Mouse (Mus musculus) hindbrain, embryonic 11.5 days (tissue): ENCODE measurements at regions not wholly inside any gene's neighbourhood (a gene's known extent, or its start where the extent isn't known, plus 50 kb on each side); places are given as distances from the start of the nearest gene placed in this dataset.
"Not testable (repeated sequence)": the region's sequence is repeated elsewhere in the genome, so short reads cannot be mapped to it uniquely, and the experiment has no call there.

ENCODE experiments used
- ATAC-seq: fragments of 200-750 bp; cut with Nextera tagmentation; 2 replicates; pipeline ENCODE4 v1.8.0; 2017; ENCODE audit warnings: mild to moderate bottlenecking, moderate TSS enrichment, moderate library complexity; ENCODE audit not compliant: low FRiP score
- DNase-seq: peaks from one replicate; pipeline ENCODE4 v3.0.0-alpha.2; 2015; ENCODE audit warnings: low spot score
- H3K27ac ChIP-seq: fragments of 300-500 bp; sonication (generic); 2 replicates; pipeline ENCODE4 v1.5.1; 2014; ENCODE audit warnings: mild to moderate bottlenecking, low read depth, low read length
- H3K27me3 ChIP-seq: fragments of 300-500 bp; sonication (generic); 2 replicates; pipeline ENCODE4 v1.6.1; 2014; ENCODE audit warnings: mild to moderate bottlenecking, low read length, moderate library complexity, mixed read lengths; ENCODE audit not compliant: control insufficient read depth, insufficient read depth
- H3K36me3 ChIP-seq: fragments of 300-500 bp; sonication (generic); 2 replicates; pipeline ENCODE4 v1.6.1; 2014; ENCODE audit warnings: mild to moderate bottlenecking, low read length, moderate library complexity, mixed read lengths; ENCODE audit not compliant: control insufficient read depth, insufficient read depth
- H3K4me1 ChIP-seq: fragments of 300-500 bp; sonication (generic); replicated peaks from 2 replicates; pipeline ENCODE4 v1.6.1; 2014; ENCODE audit warnings: low read length, mixed read lengths; ENCODE audit not compliant: control insufficient read depth, insufficient read depth
- H3K4me2 ChIP-seq: fragments of 300-500 bp; sonication (generic); replicated peaks from 2 replicates; pipeline ENCODE4 v1.6.1; 2014; ENCODE audit warnings: mild to moderate bottlenecking, low read depth, low read length
- H3K4me3 ChIP-seq: fragments of 300-500 bp; sonication (generic); 2 replicates; pipeline ENCODE4 v1.5.1; 2014; ENCODE audit warnings: low read depth, low read length
- H3K9ac ChIP-seq: fragments of 300-500 bp; sonication (generic); 2 replicates; pipeline ENCODE4 v1.6.1; 2014; ENCODE audit warnings: low read depth, low read length
- H3K9me3 ChIP-seq: fragments of 300-500 bp; sonication (generic); 2 replicates; pipeline ENCODE4 v1.6.1; 2016; ENCODE audit warnings: low read length; ENCODE audit not compliant: control insufficient read depth
- WGBS: fragments of 180-500 bp; shearing (Covaris S2); extraction: QIAGEN DNeasy Blood & Tissue Kit; methylation state at CpG from one replicate; pipeline ENCODE4 v1.1.7; 2014; 5-methylcytosine and 5-hydroxymethylcytosine counted together

DNA sequence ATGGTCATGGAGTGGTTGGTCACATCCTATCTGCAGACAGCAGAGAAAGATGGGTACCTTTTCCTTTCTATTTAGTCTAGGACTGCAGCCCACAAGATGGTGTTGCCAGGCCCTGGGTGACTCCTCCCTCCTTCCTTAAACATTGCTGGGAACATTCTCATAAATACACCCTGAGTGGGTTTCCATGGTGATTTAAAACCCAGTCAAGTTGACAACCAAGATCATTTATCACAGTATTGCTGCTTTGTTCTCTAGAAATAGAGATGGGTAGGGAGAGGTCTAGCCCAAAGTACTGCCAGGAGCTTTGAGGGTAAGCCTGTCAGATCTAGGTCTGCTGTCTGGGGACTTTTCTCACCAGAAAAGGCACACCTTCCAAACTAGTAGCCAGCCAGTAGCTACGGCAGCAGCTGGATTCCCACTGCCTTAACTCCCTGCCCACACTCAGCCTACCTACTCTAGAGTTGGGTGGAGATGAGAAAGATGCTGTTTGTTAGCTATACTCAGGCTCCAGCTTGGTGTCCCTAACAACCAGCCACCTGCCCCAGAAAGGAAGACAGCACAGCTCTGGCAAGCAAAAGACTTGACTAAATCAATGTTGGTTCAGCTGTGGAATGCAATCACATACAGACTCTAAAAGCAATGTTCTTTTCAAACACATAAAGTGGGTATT lies 470.4 kb upstream of the Ercc4 start:
- H3K9me3 ChIP-seq: no peaks in the 10 kb centered on the region
- H3K9ac ChIP-seq: no peak overlapping the region
- WGBS: 55% methylated on average over 1 of the region's 1 CpGs
- H3K36me3 ChIP-seq: no peaks in the 10 kb centered on the region
- no peak for ATAC-seq
- no peaks in the 10 kb centered on the region for H3K4me1 ChIP-seq
- no peak overlapping the region for H3K27ac ChIP-seq
- no peak overlapping the region for H3K4me3 ChIP-seq
- no peak for DNase-seq
- H3K27me3 ChIP-seq: no peaks in the 10 kb centered on the region
- H3K4me2 ChIP-seq: no peak overlapping the region

DNA sequence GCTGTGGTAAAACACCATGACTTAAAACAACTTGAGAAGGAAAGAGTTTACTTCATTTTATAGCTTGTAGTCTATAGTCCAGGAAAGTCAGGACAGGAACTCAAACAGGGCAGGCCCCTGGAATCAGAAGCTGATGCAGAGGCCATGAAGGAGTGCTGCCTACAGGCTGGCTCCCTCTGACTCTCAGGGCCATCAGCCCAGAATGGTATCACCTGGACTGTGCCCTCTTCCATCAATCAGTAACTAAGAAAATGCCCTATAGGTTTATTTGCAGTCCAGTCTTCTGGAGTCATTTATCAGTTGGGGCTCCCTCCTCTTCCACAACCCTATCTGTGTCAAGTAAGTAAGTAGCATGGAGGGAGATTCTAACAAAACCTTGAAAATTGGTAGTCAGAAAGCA lies 466.4 kb upstream of the Ercc4 start:
- H3K4me3 ChIP-seq: no peak overlapping the region
- DNase-seq: no peak
- no peaks in the 10 kb centered on the region for H3K9me3 ChIP-seq
- no peaks in the 10 kb centered on the region for H3K36me3 ChIP-seq
- ATAC-seq: no peak
- H3K9ac ChIP-seq: no peak overlapping the region
- H3K27ac ChIP-seq: no peak overlapping the region
- no peaks in the 10 kb centered on the region for H3K4me1 ChIP-seq
- H3K27me3 ChIP-seq: no peaks in the 10 kb centered on the region
- H3K4me2 ChIP-seq: no peak overlapping the region

DNA sequence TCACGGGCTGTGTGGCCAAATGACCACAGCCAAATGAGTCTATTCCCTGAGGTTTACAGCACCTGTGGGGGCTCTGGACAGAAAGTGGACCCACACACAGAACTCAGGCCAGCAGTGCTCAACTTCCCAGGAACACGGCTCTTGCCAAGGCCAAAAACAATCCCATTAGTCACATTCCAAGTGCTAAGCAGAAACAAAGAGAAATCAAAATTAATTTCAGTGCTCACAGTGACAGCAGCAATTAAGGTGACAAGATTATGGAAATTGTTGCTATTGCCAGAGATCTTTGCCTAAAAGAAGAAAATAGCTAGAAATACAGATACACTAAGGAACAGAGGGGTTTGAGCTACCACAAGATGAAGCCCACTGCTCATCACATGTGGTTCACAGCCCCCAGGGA lies 464.9 kb upstream of the Ercc4 start:
- 82% methylated on average over 2 of the region's 2 CpGs for WGBS
- no peaks in the 10 kb centered on the region for H3K27me3 ChIP-seq
- H3K4me3 ChIP-seq: no peak overlapping the region
- DNase-seq (no peak), ATAC-seq (no peak)
- no peaks in the 10 kb centered on the region for H3K36me3 ChIP-seq
- no peaks in the 10 kb centered on the region for H3K4me1 ChIP-seq
- H3K9me3 ChIP-seq: no peaks in the 10 kb centered on the region
- no peak overlapping the region for H3K4me2 ChIP-seq
- no peak overlapping the region for H3K9ac ChIP-seq
- H3K27ac ChIP-seq: no peak overlapping the region

DNA sequence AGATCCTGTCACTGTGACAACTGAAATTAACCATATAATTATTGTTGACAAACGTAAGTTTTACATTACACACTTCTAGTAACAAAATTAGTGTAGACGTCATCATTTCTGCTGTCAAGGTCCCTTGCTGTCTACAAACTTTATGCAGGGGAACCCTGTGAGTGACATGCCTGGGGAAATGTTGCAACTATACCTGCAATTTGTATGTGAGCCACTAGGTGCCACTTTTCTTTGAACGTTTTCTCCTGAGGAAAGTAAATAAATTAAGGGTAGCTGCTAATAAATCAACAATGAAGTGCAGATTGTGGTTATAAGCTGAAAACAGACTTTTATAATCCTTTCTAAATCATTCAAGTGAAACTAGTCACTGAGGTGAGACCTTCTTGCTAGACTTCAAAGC lies 457.3 kb upstream of the Ercc4 start:
- 81% methylated on average over 3 of the region's 3 CpGs for WGBS
- no peak overlapping the region for H3K4me3 ChIP-seq
- DNase-seq (no peak), ATAC-seq (no peak)
- H3K27me3 ChIP-seq: no peaks in the 10 kb centered on the region
- H3K9ac ChIP-seq: no peak overlapping the region
- no peaks in the 10 kb centered on the region for H3K4me1 ChIP-seq
- no peak overlapping the region for H3K27ac ChIP-seq
- no peaks in the 10 kb centered on the region for H3K9me3 ChIP-seq
- no peaks in the 10 kb centered on the region for H3K36me3 ChIP-seq
- H3K4me2 ChIP-seq: no peak overlapping the region

DNA sequence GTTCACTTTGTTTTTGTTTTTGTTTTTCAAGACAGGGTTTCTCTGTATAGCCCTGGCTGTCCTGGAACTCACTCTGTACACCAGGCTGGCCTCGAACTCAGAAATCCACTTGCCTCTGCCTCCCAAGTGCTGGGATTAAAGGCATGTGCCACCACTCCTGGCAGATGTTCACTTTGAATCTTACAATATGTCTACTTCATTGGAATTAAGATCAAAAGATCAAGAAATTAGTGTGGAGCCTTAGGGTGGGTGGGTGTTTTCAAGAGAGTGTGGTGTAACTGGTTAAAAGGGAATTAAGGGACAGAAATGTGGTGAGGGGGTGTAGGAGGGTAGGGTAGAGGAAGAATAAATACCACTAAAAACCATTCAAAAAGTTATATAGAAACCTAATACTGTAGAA lies 435.8 kb upstream of the Ercc4 start:
- not testable (repeated sequence) for H3K9me3 ChIP-seq, ATAC-seq, DNase-seq, H3K4me3 ChIP-seq, H3K9ac ChIP-seq, H3K27ac ChIP-seq, H3K4me2 ChIP-seq, H3K4me1 ChIP-seq, H3K27me3 ChIP-seq, H3K36me3 ChIP-seq
- WGBS: 82% methylated on average over 1 of the region's 1 CpGs

DNA sequence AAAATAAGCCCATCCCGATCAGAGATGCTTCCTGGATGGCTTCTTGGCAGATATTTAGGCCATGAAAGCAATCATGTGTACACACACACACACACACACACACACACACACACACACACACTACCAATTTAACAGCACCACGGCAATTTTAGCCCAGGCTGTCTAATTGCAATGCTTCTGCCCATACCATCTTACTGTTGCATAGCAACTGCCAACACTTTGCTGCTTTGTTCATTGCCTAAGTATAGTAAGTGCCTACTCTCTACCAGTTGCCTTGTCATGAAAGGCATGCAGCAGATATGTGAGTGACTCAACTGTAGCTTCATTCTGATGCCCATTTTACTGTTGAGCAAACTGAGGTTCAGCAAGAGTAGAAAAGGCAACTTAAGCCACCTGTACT lies 428.0 kb upstream of the Ercc4 start:
- H3K36me3 ChIP-seq: no peaks in the 10 kb centered on the region
- H3K4me1 ChIP-seq: no peaks in the 10 kb centered on the region
- 82% methylated on average over 2 of the region's 2 CpGs for WGBS
- no peaks in the 10 kb centered on the region for H3K9me3 ChIP-seq
- no peak; the same call in 1 of the 2 replicates for ATAC-seq
- no peak overlapping the region for H3K4me2 ChIP-seq
- H3K4me3 ChIP-seq: no peak overlapping the region
- H3K27me3 ChIP-seq: no peaks in the 10 kb centered on the region
- no peak overlapping the region for H3K9ac ChIP-seq
- DNase-seq: no peak
- no peak overlapping the region for H3K27ac ChIP-seq

DNA sequence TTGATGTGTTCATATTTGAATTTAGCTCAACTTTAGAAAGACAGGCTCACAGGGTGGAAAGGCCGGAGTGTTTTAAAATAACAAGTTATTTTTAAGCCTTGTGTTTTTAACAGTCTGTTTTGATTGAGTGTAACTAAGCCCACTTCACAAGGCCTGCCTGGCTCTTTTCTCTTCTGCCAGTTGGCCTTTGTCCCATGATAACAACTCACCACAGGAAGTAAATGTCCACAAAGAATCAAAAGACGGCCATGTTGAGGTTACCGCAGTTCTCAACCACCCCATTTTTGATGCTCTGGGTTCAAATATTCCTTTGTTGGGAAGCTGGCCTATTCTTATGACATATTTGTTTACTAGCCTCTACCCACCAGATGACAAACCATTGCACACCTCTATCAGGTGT lies 423.7 kb upstream of the Ercc4 start:
- no peak for DNase-seq
- WGBS: 79% methylated on average over 3 of the region's 3 CpGs

DNA sequence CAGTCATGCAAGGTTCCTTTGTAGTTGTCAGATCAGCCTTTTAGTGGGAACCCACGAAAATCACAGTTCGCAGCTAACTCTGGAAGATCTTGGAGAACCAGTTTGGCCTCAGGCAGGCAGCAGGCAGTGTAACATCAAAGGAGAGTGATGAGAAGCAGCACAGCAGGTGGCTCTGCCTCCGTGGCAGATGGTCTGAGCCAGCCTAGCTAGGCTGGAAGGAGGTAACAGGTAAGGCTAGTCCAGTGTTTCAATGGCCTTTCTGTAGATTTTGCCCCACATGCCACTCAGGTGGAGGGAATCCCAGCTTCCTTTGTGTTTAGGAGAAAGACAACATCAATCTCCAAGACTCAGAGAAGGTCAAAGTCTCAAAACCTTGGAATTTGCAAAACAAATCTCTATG lies 417.7 kb upstream of the Ercc4 start:
- H3K27me3 ChIP-seq: no peaks in the 10 kb centered on the region
- H3K4me2 ChIP-seq: no peak overlapping the region
- no peak overlapping the region for H3K4me3 ChIP-seq
- no peak for ATAC-seq
- no peak overlapping the region for H3K9ac ChIP-seq
- no peak for DNase-seq
- H3K36me3 ChIP-seq: no peaks in the 10 kb centered on the region
- no peaks in the 10 kb centered on the region for H3K4me1 ChIP-seq
- 24% methylated on average over 3 of the region's 3 CpGs for WGBS
- no peak overlapping the region for H3K27ac ChIP-seq
- H3K9me3 ChIP-seq: no peaks in the 10 kb centered on the region

More for the DNA sequence above, 423.7 kb upstream of the Ercc4 start:
- Histone ChIP-seq H3K9me3 (no peaks in the 10 kb centered on the region), H3K4me3 (no peak overlapping the region), H3K9ac (no peak overlapping the region), H3K27ac (no peak overlapping the region), H3K27me3 (no peaks in the 10 kb centered on the region), H3K36me3 (no peaks in the 10 kb centered on the region), H3K4me1 (no peaks in the 10 kb centered on the region), H3K4me2 (no peak overlapping the region)
- ATAC-seq: no peak

DNA sequence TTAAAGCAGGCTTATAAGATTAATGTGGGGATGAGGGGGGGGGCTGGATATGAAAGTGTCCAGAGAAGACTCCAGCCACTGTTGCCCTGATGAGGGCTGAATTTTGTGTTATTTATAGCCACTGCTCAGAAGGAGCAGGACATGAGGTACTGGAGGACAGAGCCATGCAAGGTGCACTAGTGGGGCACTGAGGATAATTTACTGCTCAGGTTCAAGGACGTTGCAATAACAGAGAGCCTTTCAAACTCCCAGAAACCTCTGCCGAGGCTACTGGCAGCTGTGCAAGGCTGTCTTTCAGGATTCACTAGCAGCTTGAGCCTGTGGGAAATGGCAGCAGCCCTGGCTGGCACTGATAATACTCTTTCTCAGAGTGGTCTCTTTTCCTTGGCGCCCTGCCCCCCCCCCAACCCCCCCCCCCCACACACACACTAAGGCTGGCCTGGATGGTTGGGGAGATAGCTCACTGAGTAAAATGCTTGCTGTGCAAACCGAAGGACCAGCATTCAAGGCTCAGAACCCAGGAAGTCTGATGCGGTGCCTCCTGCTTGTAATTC lies 416.7 kb upstream of the Ercc4 start:
- Histone ChIP-seq H3K27ac (no peak overlapping the region), H3K9me3 (no peaks in the 10 kb centered on the region), H3K4me1 (no peaks in the 10 kb centered on the region), H3K9ac (no peak overlapping the region), H3K4me2 (no peak overlapping the region), H3K36me3 (no peaks in the 10 kb centered on the region), H3K27me3 (no peaks in the 10 kb centered on the region), H3K4me3 (no peak overlapping the region)
- no peak for ATAC-seq
- no peak for DNase-seq
- 60% methylated on average over 5 of the region's 5 CpGs for WGBS
